Mouse (Mus musculus): Measurements from ENCODE around the gene Prkg1.

DNA sequence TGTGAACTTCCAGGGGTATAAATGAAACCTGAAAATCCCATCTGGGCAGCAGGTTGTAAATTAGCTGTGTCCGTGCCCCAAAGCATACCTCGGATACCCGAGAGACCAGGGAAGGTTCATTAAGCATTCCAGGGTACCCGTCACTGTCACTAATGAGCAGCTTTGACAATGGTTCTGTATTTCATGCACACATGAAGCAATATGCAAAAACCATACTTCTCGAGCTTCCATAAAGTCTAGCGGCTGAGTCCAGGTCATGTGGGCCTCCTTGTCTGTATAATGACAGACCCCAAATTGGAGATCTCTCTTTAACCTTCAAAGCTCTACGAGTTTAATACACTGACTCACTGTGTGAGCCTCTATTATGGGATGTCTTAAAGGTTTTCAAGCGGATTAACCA, 1088.5 kb downstream of the Prkg1 start:
- TF ChIP-seq POLR2A (IDR thresholded peaks at IDR 0.05; ENCODE audit: low read depth, low read length) (no peak), CTCF (IDR thresholded peaks at IDR 0.05; ENCODE audit: borderline replicate concordance, insufficient read depth, low read length) (no peak)
